Mouse (Mus musculus) retina, postnatal 1 day (tissue): ENCODE data around the gene St8sia1.

ENCODE experiments used
- DNase-seq: peaks from one replicate; pipeline ENCODE4 v3.0.0-alpha.2; 2012

Gene St8sia1

GRCm38 (mm10) chr6:142977221-142977620, 13.0 kb upstream of the St8sia1 start:
- no peak for DNase-seq

GRCm38 (mm10) chr6:142973289-142973688, 9.0 kb upstream of the St8sia1 start:
- no peak for DNase-seq

DNA sequence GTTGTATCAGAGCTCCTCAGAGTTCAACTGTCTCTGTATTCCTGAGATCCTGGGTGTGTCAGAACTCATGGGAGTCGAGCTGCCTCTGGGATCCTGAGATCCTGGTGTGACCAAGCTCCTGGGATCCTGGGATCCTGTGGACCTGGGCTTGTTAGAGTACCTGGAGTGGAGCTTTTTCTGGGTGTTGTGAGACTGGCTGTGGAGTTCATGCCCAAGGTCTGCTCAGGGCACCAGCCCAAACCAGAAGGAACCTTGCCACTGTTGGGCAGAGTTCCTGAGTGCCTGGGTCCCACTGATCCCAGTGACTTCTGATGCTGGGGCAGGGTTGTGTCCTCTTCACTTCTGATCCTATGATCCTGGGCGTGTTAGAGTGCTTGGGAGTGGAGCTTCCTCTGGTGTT, 8.0 kb upstream of the St8sia1 start:
- no peak for DNase-seq

- DNase-seq = no peak
Measured at GRCm38 (mm10) chr6:142967407-142967806, 3.2 kb upstream of the St8sia1 start.

DNA sequence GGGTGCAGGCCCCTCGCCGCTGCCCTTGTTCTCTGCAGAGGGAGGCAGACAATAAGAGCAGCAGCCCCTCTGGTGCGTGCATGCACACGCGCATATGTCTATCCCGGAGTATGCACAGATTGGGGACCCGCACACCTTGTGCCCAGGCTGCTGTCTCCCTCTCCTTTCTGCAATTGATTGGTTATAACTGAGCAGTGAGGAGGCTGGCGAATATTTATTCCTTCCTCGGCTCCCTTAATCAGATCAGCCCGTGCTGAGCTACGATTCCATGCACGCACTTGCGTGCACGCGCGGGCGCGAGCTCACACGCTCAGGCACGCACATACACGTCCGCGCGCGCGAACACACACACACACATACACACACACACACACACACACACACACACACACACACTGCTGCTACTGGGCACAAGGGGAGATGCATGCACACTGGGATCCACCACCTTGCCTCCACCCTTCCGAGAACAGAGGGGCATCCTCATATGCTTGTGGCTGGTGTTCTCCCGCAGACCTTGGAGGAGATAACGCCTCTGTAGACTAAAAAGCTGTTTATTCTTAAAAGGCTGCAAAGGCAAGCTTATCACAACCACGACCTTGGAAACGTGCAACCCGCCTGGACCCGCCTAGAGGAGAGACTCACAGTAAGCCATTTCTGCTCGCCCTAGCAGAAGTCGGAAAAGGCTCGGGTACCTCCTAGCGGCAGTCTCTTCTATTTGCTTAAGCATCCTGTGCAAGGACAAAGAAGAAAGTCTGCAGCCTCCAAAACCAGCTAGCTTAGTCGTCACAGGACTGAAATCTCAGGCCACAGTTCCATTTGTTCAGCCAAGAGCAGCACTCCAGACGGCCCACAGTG, 506 bp upstream of the St8sia1 start:
- peak; percentile 90 for DNase-seq

- no peak for DNase-seq
Measured at GRCm38 (mm10) chr6:142963480-142964075, 674 bp downstream of the St8sia1 start.

DNA sequence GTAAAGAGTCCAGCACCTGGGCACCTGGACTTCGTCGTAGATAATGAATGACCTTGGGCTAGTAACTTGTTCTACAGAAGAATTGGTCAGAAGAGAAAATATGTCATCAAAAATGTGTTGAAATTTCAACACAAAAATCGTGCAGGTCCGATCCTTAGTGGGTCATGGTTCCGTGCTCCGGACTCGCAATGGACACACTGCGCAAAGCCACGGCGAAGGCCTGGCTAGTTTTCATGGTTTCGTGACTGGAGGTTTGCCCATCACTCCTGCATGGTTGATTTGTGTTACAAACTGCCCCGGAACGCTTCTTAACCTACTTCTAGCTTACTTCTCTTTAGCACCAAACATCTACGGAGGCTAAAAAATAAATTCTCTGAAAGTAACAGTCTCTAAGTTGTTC, 1.4 kb downstream of the St8sia1 start:
- no peak for DNase-seq

- DNase-seq = no peak
Measured at GRCm38 (mm10) chr6:142962476-142962875, 1.8 kb downstream of the St8sia1 start.

DNA sequence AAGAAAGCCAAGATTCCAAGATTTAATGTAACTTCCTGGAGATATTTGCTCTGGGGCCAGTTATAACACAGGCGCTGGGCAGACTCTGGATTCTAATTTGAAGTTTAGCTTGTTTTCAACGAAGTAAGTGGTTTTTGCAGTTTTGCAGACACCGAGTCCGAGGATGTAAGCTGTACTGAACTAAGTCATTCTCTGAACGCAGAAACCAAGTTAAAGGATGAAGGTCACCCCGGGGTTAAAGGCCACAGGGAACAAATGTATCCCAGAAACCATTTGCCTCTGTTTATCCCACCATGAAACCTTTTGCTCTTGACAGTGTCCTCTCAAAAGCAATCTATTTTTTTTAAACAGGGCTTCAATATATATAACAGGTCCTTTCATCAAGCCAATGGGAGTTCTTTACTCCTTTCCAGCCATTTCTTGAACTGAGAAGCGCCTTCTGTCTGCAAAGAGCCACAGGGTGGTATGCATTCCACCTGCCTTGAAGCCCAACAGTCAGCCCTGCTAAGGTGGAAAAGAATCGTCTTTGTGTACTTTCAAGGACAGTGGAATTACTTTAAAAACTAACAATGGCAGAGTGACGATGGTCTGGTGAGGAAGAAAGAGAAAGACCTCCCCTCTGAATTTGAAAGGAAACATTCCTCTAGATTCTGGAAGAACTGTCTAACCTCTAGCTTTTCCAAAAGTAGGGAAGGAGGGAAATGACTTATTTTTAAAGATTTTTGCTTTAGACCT, 2.4 kb downstream of the St8sia1 start:
- DNase-seq = no peak

DNA sequence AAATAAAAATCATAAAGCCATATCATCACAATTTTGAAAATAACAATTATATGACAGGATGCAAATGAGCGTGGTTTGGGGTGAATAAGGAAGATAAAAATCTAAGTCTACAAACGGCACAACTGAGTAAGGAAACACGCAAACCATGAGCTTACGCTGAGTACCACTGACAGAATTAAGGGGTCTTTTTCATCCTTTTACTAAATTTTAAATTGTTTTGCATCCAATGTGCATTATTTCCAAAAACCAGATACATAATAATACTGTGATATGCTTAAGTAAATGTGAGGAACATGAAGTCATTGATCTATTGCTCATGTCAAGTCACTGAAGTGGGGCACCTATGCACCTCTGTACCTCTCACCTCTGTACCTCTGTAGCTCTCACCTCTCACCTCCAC, 7.7 kb downstream of the St8sia1 start:
- DNase-seq = no peak

GRCm38 (mm10) chr6:142955281-142955680, 9.0 kb downstream of the St8sia1 start:
- no peak for DNase-seq

- DNase-seq = no peak
Measured at GRCm38 (mm10) chr6:142953189-142953588, 11.1 kb downstream of the St8sia1 start.

DNA sequence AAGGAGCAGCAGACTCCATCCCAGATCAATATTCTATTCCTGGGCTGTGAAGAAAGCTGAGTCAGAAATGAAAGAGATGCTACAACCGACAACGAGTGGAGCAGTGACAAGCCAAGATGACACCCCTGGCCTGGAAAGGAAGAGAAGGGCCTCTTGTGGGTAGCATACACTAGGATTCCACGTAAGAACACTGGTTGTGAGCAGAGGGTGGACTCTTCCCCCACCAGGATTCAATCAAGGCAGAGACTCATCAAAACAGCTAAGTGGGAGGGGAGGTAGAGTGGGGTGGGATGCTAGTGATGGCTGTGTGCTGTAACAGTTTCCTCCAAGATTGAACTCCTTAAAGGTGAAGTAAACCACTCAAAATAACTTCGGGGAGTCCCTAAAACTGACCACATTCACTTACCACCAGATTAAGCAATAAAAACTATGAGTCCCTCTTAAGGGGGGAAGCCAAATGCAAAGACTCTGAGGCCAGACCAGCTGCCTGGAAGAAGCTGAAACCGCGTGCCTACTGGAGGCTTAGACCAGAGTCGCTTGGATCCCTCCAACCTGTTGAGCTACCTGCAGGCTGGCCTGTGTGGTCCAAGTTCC, 11.8 kb downstream of the St8sia1 start:
- no peak for DNase-seq

DNA sequence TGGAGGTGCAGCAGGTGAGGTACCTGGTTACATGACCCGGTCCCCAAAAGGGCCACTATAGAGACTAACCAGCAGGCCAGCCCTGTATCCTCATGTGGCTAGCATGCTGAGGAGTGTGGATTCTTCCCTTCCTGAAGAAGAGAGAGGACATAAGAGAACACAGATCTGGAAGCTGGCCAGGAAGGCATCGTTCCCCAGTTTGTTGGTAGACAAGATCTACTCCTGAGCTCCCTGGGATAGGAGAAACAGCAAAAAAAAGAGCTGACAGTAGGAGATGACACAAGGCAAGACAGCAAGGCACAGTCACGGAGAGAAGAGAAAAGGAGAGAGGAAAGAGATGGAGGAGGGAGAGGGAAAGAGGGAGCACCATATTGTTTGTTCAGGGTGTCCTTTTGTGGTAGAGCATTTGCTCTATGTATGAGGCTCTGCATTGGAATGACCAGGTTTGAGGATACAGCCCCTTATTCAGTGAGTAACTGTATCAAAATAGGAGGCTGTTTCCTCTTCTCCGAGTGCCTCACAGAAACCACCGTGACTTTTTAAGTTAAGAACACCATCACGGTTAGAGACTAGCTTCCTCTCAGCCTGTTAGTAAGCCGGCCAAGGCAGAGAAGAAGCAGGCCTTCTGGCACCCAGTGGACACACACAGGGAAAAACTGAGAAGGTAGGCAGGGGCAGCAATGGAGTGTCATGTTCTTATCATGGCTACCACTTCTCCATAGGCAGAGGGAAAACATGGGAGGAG, 12.5 kb downstream of the St8sia1 start:
- no peak for DNase-seq

DNA sequence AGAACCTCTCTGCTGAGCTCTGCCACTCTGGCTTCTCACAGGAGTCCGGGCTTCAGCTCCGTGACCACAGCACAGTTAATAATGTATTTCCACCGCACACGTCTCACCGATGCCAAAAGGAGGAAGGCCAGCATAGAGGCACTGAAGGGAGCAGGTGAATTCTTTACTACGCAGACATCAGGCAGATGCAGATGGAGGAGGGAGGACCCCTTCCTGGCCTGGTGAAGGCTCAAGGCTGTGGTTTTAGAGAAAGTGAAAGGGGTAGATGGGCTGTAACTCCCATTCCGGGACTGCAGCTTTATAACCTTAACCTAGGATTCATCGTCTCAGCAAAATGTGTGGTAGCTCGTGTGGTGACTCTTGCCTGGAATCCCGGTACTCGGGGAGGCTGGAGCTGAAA, 13.9 kb downstream of the St8sia1 start:
- DNase-seq = no peak

- no peak for DNase-seq
Measured at GRCm38 (mm10) chr6:142948955-142949357, 15.3 kb downstream of the St8sia1 start.

DNA sequence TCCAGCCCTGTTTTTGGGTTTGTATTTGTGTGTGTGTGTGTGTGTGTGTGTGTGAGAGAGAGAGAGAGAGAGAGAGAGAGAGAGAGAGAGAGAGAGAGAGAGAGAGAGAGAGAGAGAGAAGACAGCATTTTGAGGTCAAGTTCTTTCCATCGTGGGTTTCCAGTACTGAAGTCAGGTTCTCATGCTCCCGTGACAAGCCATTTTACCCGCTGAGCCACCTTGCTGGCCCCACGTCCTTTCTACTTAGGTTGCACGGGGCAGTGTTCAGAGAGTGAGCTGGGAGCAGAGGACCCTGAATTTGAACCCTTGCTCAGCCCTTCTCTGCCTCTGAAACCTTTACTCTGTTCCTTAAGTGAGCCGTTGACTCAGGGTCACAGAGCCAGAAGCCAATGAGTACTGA, 17.2 kb downstream of the St8sia1 start:
- DNase-seq = no peak

DNA sequence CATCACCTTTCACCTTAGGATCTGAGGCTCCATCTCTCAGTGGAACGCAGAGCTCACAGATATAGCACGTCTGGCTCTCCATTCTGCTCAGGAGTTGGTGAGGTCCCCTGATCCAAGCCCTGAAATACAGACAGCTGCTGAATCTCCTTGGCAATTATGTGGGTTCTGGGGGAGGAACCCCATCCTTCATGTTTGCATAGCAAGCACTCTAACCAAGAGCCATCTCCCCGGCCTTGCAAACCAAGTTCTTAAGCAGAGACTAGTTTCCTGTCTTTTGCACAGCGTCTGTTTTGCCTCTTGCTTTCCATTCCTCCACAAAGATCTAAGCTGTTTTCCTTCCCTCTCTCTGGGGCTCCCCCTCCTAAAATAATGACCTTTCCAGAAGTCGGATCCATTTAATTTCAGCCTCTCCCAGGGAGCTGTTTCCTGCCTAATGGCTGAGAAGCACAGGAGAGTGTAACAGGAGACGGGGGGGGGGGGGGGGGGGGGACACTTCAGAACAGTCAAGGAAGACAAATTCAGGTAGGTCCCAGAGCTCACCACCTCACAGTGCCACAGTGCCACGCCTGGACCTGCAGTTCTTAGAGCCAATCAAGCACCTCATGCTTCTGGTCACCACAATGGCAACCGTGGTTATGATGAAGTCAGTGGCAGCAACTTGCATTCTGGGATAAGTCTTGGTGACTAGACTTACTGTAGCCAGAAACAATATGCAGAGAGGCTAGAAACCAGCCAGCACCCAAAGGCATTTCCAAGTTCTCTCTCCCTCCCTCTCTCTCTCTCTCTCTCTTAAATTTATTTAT, 18.0 kb downstream of the St8sia1 start:
- DNase-seq = no peak

GRCm38 (mm10) chr6:142945461-142945860, 18.8 kb downstream of the St8sia1 start:
- no peak for DNase-seq

DNA sequence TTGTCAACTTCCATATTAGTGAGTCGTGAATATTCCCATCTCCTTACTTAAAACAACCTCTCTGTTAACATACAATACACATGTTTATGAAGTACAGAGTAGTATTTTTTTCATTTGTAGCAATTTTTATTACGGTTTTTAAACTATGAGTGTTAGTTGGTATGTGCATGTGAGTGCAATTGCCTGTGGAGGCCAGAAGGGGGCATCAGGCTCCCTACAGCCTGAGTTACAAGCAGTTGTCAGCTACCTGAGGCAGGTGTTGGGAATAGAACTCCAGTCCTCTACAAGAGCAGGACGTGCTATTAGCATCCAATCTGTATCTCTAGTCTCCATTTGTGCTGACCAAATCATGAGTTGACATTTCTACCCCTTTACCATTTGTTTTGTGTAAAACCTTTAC, 19.8 kb downstream of the St8sia1 start:
- DNase-seq = no peak

DNA sequence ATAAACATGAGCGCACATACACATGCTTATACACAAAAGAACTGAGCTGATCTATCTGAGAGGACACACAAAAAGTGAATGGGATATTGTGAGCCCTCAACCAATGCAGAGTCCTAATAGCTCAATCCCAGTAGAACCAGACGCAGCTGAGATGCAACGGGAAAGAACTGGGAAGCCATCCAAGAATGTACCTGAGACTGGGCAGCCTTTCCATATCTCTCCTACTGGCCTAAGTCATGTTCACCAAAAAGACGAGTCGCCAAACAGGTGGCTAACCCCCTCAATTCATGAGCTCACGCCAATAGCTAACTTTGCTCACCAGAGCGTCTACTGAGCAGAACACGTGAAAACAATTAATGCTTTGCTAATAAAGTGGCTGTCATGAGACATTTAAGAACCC, 20.8 kb downstream of the St8sia1 start:
- DNase-seq = no peak
